Mouse (Mus musculus) spleen, adult 2 months (tissue): ENCODE measurements around the gene Zfp706.

ENCODE experiments used
- CTCF ChIP-seq: fragments of 200-500 bp; IDR thresholded peaks from 2 replicates; pipeline ENCODE4 v1.5.1; 2011; ENCODE audit warnings: mild to moderate bottlenecking, inconsistent platforms; ENCODE audit not compliant: insufficient read depth, insufficient read length, insufficient replicate concordance; ENCODE audit errors: extremely low read depth
- POLR2A ChIP-seq: fragments of 200-500 bp; IDR thresholded peaks from 2 replicates; pipeline ENCODE4 v1.6.1; 2011; ENCODE audit warnings: low read depth, low read length, inconsistent platforms

GRCm38 (mm10) chr15:36984921-36985566 is 22.5 kb downstream of the Zfp706 start:
- TF ChIP-seq CTCF (no peak), POLR2A (no peak)
